Mouse (Mus musculus) neural tube, embryonic 12.5 days (tissue): ENCODE data around the gene Vmn2r49. TPM values are rescaled to one million over a fixed set of nuclear protein-coding genes. Genes with fewer than 3 reads are reported as not detected.
"Not testable (repeated sequence)": the region's sequence is repeated elsewhere in the genome, so short reads cannot be mapped to it uniquely, and the experiment has no call there.

Experiments
- ATAC-seq: fragments of 200-750 bp; cut with Nextera tagmentation; 2 replicates; pipeline ENCODE4 v1.8.0; 2017; ENCODE audit warnings: low read depth, mild to moderate bottlenecking, moderate TSS enrichment, moderate library complexity; ENCODE audit not compliant: low FRiP score
- H3K27ac ChIP-seq: fragments of 300-500 bp; sonication (generic); 2 replicates; pipeline ENCODE4 v1.5.1; 2016
- H3K27me3 ChIP-seq: fragments of 300-500 bp; sonication (generic); replicated peaks from 2 replicates; pipeline ENCODE4 v1.6.1; 2016; ENCODE audit warnings: mild to moderate bottlenecking
- H3K36me3 ChIP-seq: fragments of 300-500 bp; sonication (generic); 2 replicates; pipeline ENCODE4 v1.6.1; 2016; ENCODE audit warnings: mild to moderate bottlenecking
- H3K4me1 ChIP-seq: fragments of 300-500 bp; sonication (generic); 2 replicates; pipeline ENCODE4 v1.6.1; 2016
- H3K4me2 ChIP-seq: fragments of 300-500 bp; sonication (generic); replicated peaks from 2 replicates; pipeline ENCODE4 v1.6.1; 2016; ENCODE audit warnings: mild to moderate bottlenecking
- H3K4me3 ChIP-seq: fragments of 300-500 bp; sonication (generic); 2 replicates; pipeline ENCODE4 v1.5.1; 2016
- H3K9ac ChIP-seq: fragments of 300-500 bp; sonication (generic); 2 replicates; pipeline ENCODE4 v1.6.1; 2016; ENCODE audit warnings: mild to moderate bottlenecking
- H3K9me3 ChIP-seq: fragments of 300-500 bp; sonication (generic); 2 replicates; pipeline ENCODE4 v1.6.1; 2016; ENCODE audit warnings: mild to moderate bottlenecking
- WGBS: fragments of 180-500 bp; shearing (Covaris S2); methylation state at CpG from one replicate; pipeline ENCODE4 v1.1.7; 2016; 5-methylcytosine and 5-hydroxymethylcytosine counted together
- polyA plus RNA-seq: library from polyadenylated mRNA; unstranded; fragments of >200 nt; fragmentation: Nextera tagmentation; extraction: Ambion mirVana; gene quantifications from 2 replicates; pipeline ENCODE4 v1.2.1, GENCODE M21; 2016

Gene Vmn2r49
- polyA plus RNA-seq = not detected in 2 replicates

GRCm38 (mm10) chr7:9992157-9992556, at the start of gene Vmn2r49:
TSS of gene Vmn2r49 (minus strand) at chr7:9992257.
- WGBS = 100% methylated on average over 1 of the region's 2 CpGs
- H3K4me3 ChIP-seq, ATAC-seq, H3K4me2 ChIP-seq, H3K27me3 ChIP-seq, H3K9me3 ChIP-seq, H3K27ac ChIP-seq, H3K4me1 ChIP-seq, H3K36me3 ChIP-seq, H3K9ac ChIP-seq: not testable (repeated sequence)

GRCm38 (mm10) chr7:9953485-9953884, 38.6 kb downstream of the Vmn2r49 start, which contains the start of gene Vmn2r48:
TSS of gene Vmn2r48 (minus strand) at chr7:9953585.
- not testable (repeated sequence) for H3K4me3 ChIP-seq, H3K36me3 ChIP-seq, H3K4me1 ChIP-seq, ATAC-seq, H3K9me3 ChIP-seq, H3K27ac ChIP-seq, H3K27me3 ChIP-seq, H3K9ac ChIP-seq, H3K4me2 ChIP-seq
- WGBS = 84% methylated on average over 2 of the region's 2 CpGs

Other genes with a start within 250 kb of the Vmn2r49 start
- not detected in 2 replicates for gene Vmn2r46, start 221.7 kb downstream of the Vmn2r49 start, polyA plus RNA-seq
- gene Vmn2r47, start 150.9 kb downstream of the Vmn2r49 start, polyA plus RNA-seq = not detected in 2 replicates
- gene Vmn2r48, start 38.7 kb downstream of the Vmn2r49 start, polyA plus RNA-seq = not detected in 2 replicates
- not detected in 2 replicates for gene Vmn2r50, start 61.0 kb upstream of the Vmn2r49 start, polyA plus RNA-seq
- not detected in 2 replicates for gene Vmn2r51, start 113.5 kb upstream of the Vmn2r49 start, polyA plus RNA-seq
- not detected in 2 replicates for gene Vmn2r52, start 184.3 kb upstream of the Vmn2r49 start, polyA plus RNA-seq